Comparison of ENCODE assay signal across 14 mouse cellular contexts in the genomic region with DNA sequence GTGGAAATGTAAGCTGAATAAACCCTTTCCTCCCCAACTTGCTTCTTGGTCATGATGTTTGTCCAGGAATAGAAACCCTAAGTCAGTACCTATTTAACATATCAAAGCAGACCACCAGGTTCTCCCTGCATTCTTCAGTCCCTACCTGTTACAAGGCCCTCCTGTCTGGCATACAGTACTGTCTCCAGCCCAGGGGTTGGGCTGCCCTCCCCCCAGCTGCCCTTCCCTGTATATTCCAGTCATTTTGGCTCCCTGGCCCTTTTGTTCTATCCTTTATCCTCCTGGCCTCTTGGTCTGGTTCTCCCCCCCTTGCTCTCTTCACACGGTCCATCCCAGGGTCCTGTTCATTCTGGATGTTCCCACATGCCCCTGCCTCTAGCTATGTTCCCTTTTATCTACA.
"Had no signal": no experiment of that assay in that cellular context is flagged by ENCODE, and none has a peak within 500 bp of the region (broad histone marks: within the 10 kb centered on the region; RNA-seq: fewer than 3 reads in every experiment).

No protein-coding gene starts in this region.

- H3K4me3 ChIP-seq: midbrain, embryonic 13.5 days; midbrain, embryonic 15.5 days; neural tube, embryonic 12.5 days; stomach, embryonic 15.5 days had no signal

- H3K36me3 ChIP-seq: midbrain, embryonic 13.5 days; midbrain, embryonic 15.5 days; neural tube, embryonic 12.5 days; stomach, embryonic 15.5 days had no signal

- H3K9ac ChIP-seq: lung, embryonic 14.5 days; midbrain, embryonic 13.5 days; midbrain, embryonic 15.5 days; neural tube, embryonic 12.5 days; stomach, embryonic 15.5 days had no signal

- H3K27ac ChIP-seq: midbrain, embryonic 13.5 days; midbrain, embryonic 15.5 days; neural tube, embryonic 12.5 days; stomach, embryonic 15.5 days; stomach, postnatal 0 days had no signal

- DNase-seq: lung, adult 18-20 months; lung, embryonic 14.5 days; lung, postnatal 10 days; lung, postnatal 4 days; right cerebral cortex, postnatal 14 days; thymus, adult 2 months; thymus, postnatal 25 days; thymus, postnatal 4 days had no signal

- H3K9me3 ChIP-seq: midbrain, embryonic 15.5 days; neural tube, embryonic 12.5 days; stomach, embryonic 15.5 days had no signal

- ATAC-seq: midbrain, embryonic 13.5 days; midbrain, embryonic 15.5 days had no signal

- H3K4me2 ChIP-seq: lung, embryonic 14.5 days; midbrain, embryonic 11.5 days; midbrain, embryonic 13.5 days; midbrain, embryonic 15.5 days; neural tube, embryonic 12.5 days; stomach, embryonic 15.5 days had no signal

- H3K27me3 ChIP-seq: midbrain, embryonic 13.5 days; midbrain, embryonic 15.5 days; neural tube, embryonic 12.5 days; stomach, embryonic 15.5 days had no signal
